8 mouse cellular contexts compared by ENCODE assay signal in genomic region chr9:57638651-57639459, GRCm38 (mm10). TPM values are rescaled to one million over a fixed set of nuclear protein-coding genes. Genes with fewer than 3 reads are reported as not detected.
A peak's percentile ranks its signal among the peaks of the same experiment; 100 is the strongest.
DNase-seq lines count a peak whose midpoint lies in the region; ATAC-seq and TF ChIP-seq lines count a peak whose summit lies in the region.

No protein-coding gene starts in this region.

- no peaks in the 10 kb centered on the region for H3K27me3 ChIP-seq in heart, embryonic 10.5 days (ENCODE audit: insufficient read depth, poor library complexity, severe bottlenecking)
- H3K27me3 ChIP-seq in kidney, embryonic 15.5 days, result no peaks in the 10 kb centered on the region

- H3K9me3 ChIP-seq in heart, embryonic 10.5 days, result no peaks in the 10 kb centered on the region
- no peaks in the 10 kb centered on the region for H3K9me3 ChIP-seq in kidney, embryonic 15.5 days (replicated peaks)

- H3K9ac ChIP-seq in kidney, embryonic 15.5 days, result peak overlapping the region; percentile 35

- peaks cover 10% of the 10 kb centered on the region; the same call in 1 of the 2 replicates for H3K36me3 ChIP-seq in heart, embryonic 10.5 days
- H3K36me3 ChIP-seq in kidney, embryonic 15.5 days, result peaks cover 9% of the 10 kb centered on the region

- H3K4me2 ChIP-seq in kidney, embryonic 15.5 days, result peak overlapping the region; percentile 44

- H3K27ac ChIP-seq in layer of hippocampus, adult 2 months, result peak overlapping the region; percentile 75
- peak overlapping the region; percentile 76 for H3K27ac ChIP-seq in heart, embryonic 10.5 days
- H3K27ac ChIP-seq in kidney, embryonic 15.5 days, result peak overlapping the region; percentile 90

- peaks cover 80% of the 10 kb centered on the region for H3K4me1 ChIP-seq in heart, embryonic 10.5 days
- H3K4me1 ChIP-seq in kidney, embryonic 15.5 days, result peaks cover 75% of the 10 kb centered on the region

- no peak for DNase-seq in layer of hippocampus, adult 2 months (ENCODE audit: low spot score in 2 of 2)
- DNase-seq in layer of hippocampus, adult 11-12 months (ENCODE audit: low spot score), result no peak
- DNase-seq in heart, embryonic 10.5 days (ENCODE audit: low spot score), result no peak
- peak; percentile 83 for DNase-seq in lung, postnatal 10 days
- DNase-seq in spleen, postnatal 36 days (ENCODE audit: low spot score in 2 of 2), result peak; percentile 90 to 91

- H3K4me3 ChIP-seq in layer of hippocampus, adult 2 months, result no peak overlapping the region
- peak overlapping the region; percentile 32; the same call in 1 of the 2 replicates for H3K4me3 ChIP-seq in heart, embryonic 10.5 days
- H3K4me3 ChIP-seq in kidney, embryonic 15.5 days (replicated peaks), result no peak overlapping the region

- peak; percentile 62 for ATAC-seq in kidney, embryonic 15.5 days (replicated peaks; ENCODE audit: low FRiP score)
- ATAC-seq in CD4-positive, CD25-positive, alpha-beta regulatory T cell, adult 4 months, result no peak
- no peak for ATAC-seq in granulocyte monocyte progenitor cell, adult 5-6 weeks (replicated peaks; ENCODE audit: poor library complexity, severe bottlenecking)

- 41% methylated on average over 8 of the region's 8 CpGs for WGBS in heart, embryonic 10.5 days
- WGBS in kidney, embryonic 15.5 days, result 19% methylated on average over 8 of the region's 8 CpGs

- no peak for TF ChIP-seq CTCF in layer of hippocampus, adult 2 months (conservative IDR thresholded peaks at IDR 0.05)

RNA-seq across cellular contexts. Expression of gene Csk, which starts 14.6 kb away (rescaled TPM):
- total RNA-seq in layer of hippocampus, adult 2 months (2021), result 10 to 100 TPM; 34.7 to 37.5 TPM
- 17.2 and 26.0 TPM in 2 replicates for polyA plus RNA-seq in heart, embryonic 10.5 days (2016; fragmentation: Nextera tagmentation; extraction: Ambion mirVana)
- 27.2 and 27.9 TPM in 2 replicates for polyA plus RNA-seq in kidney, embryonic 15.5 days (2015; fragmentation: Nextera tagmentation; extraction: Ambion mirVana)
- 100 to 1,000 TPM; 110 to 150 TPM for polyA plus RNA-seq in CD4-positive, CD25-positive, alpha-beta regulatory T cell, adult 4 months (2017; shearing (Covaris generic))
- 86.9 and 92.3 TPM in 2 replicates for total RNA-seq in granulocyte monocyte progenitor cell, adult 5-6 weeks (2014; fragmentation: Nextera tagmentation)
- 83.8 and 113 TPM in 2 replicates for total RNA-seq in granulocyte monocyte progenitor cell, adult 5-6 weeks (2017)

RNA-seq across cellular contexts. Expression of gene Lman1l, which starts 18.3 kb away (rescaled TPM):
- total RNA-seq in layer of hippocampus, adult 2 months (2021), result not detected
- polyA plus RNA-seq in heart, embryonic 10.5 days (2016; fragmentation: Nextera tagmentation; extraction: Ambion mirVana), result not detected in 2 replicates
- not detected in 2 replicates for polyA plus RNA-seq in kidney, embryonic 15.5 days (2015; fragmentation: Nextera tagmentation; extraction: Ambion mirVana)
- 1 to 10 TPM in 1 of 2 experiments, under 1 TPM in 1; 0.79 to 1.4 TPM for polyA plus RNA-seq in CD4-positive, CD25-positive, alpha-beta regulatory T cell, adult 4 months (2017; shearing (Covaris generic))
- total RNA-seq in granulocyte monocyte progenitor cell, adult 5-6 weeks (2014; fragmentation: Nextera tagmentation), result not detected in 2 replicates
- not detected in 2 replicates for total RNA-seq in granulocyte monocyte progenitor cell, adult 5-6 weeks (2017)

RNA-seq across cellular contexts. Expression of gene Cplx3, which starts 32.8 kb away (rescaled TPM):
- 1 to 10 TPM; 3.7 to 5.9 TPM for total RNA-seq in layer of hippocampus, adult 2 months (2021)
- polyA plus RNA-seq in heart, embryonic 10.5 days (2016; fragmentation: Nextera tagmentation; extraction: Ambion mirVana), result 0.15 TPM in 1 of 2 replicates, not detected in the other
- polyA plus RNA-seq in kidney, embryonic 15.5 days (2015; fragmentation: Nextera tagmentation; extraction: Ambion mirVana), result not detected in 2 replicates
- polyA plus RNA-seq in CD4-positive, CD25-positive, alpha-beta regulatory T cell, adult 4 months (2017; shearing (Covaris generic)), result not detected
- not detected in 2 replicates for total RNA-seq in granulocyte monocyte progenitor cell, adult 5-6 weeks (2014; fragmentation: Nextera tagmentation)
- total RNA-seq in granulocyte monocyte progenitor cell, adult 5-6 weeks (2017), result not detected in 2 replicates

RNA-seq across cellular contexts. Expression of gene Cyp1a2, which starts 44.6 kb away (rescaled TPM):
- total RNA-seq in layer of hippocampus, adult 2 months (2021), result not detected
- not detected in 2 replicates for polyA plus RNA-seq in heart, embryonic 10.5 days (2016; fragmentation: Nextera tagmentation; extraction: Ambion mirVana)
- polyA plus RNA-seq in kidney, embryonic 15.5 days (2015; fragmentation: Nextera tagmentation; extraction: Ambion mirVana), result not detected in 2 replicates
- polyA plus RNA-seq in CD4-positive, CD25-positive, alpha-beta regulatory T cell, adult 4 months (2017; shearing (Covaris generic)), result not detected
- total RNA-seq in granulocyte monocyte progenitor cell, adult 5-6 weeks (2014; fragmentation: Nextera tagmentation), result not detected in 2 replicates
- total RNA-seq in granulocyte monocyte progenitor cell, adult 5-6 weeks (2017), result not detected in 2 replicates

RNA-seq across cellular contexts. Expression of gene Cyp1a1, which starts 48.9 kb away (rescaled TPM):
- under 1 TPM in 1 of 2 experiments, not detected in 1; 0.12 TPM for total RNA-seq in layer of hippocampus, adult 2 months (2021)
- polyA plus RNA-seq in heart, embryonic 10.5 days (2016; fragmentation: Nextera tagmentation; extraction: Ambion mirVana), result 0.05 TPM in 1 of 2 replicates, not detected in the other
- polyA plus RNA-seq in kidney, embryonic 15.5 days (2015; fragmentation: Nextera tagmentation; extraction: Ambion mirVana), result 0.08 and 0.22 TPM in 2 replicates
- not detected for polyA plus RNA-seq in CD4-positive, CD25-positive, alpha-beta regulatory T cell, adult 4 months (2017; shearing (Covaris generic))
- total RNA-seq in granulocyte monocyte progenitor cell, adult 5-6 weeks (2014; fragmentation: Nextera tagmentation), result not detected in 2 replicates
- not detected in 2 replicates for total RNA-seq in granulocyte monocyte progenitor cell, adult 5-6 weeks (2017)

Comparison
In these comparisons a context has a peak if more than half of its experiments do, and no peak if none do; other contexts are left out.
1. DNase-seq: peak in lung, postnatal 10 days (single experiment) and spleen, postnatal 36 days (2 of 2); none in layer of hippocampus, adult 2 months (0 of 2), layer of hippocampus, adult 11-12 months (single experiment) and heart, embryonic 10.5 days (single experiment).
2. Peak in every context shown above with its lines, with median percentiles within 50 percentile points of each other: H3K27ac ChIP-seq.